Mouse (Mus musculus) left cerebral cortex, postnatal 10 days (tissue): ENCODE measurements around the gene Gabrd. TPM values are rescaled to one million over a fixed set of nuclear protein-coding genes. Genes with fewer than 3 reads are reported as not detected.
A peak's percentile ranks its signal among the peaks of the same experiment; 100 is the strongest.

ENCODE experiments used
- DNase-seq, 2 experiments: peaks; one replicate each; pipeline ENCODE4 v3.0.0; 2021 to 2022; ENCODE audit warnings: low spot score in 2 of 2, mixed read lengths in 1 of 2; ENCODE audit errors: extremely low spot score in 1 of 2
- intact Hi-C: fragments of 180-260 bp; cut with DNase I; formaldehyde crosslinking; loops from one replicate; pipeline ENCODE4 v1.15.1; 2025
- total RNA-seq, 2 experiments: library from RNA; stranded (reverse); gene quantifications; 2 replicates each; pipeline ENCODE4 v1.2.3; 2021

Gabrd gene
- total RNA-seq, 2 experiments from 2014 or later = 33.0 to 34.9 TPM

GRCm38 (mm10) chr4:155352581-155352980 is 45.3 kb downstream of the Gabrd start:
- no peak for DNase-seq
- intact Hi-C loops = no loop called here

DNA sequence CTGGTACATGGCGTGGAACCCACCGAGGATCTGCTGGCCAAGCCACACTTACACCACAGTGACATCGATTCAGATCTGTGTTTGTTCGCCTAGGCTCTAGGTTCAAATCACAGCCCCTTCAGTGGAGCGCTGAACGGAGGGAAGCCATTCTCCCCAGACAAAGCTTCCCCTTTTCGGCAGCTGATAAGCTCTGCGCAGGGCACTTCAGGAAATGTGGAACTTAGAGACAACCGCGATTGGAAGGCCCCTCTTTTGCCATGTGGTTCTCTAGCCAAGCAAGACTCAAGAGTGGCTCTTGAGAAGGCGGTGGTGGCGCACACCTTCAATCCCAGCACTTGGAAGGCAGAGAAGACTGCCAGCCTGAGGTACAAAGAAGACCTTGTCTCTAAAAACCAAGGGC is 51.6 kb downstream of the Gabrd start:
- DNase-seq = no peak
- intact Hi-C loops = no loop called here

DNA sequence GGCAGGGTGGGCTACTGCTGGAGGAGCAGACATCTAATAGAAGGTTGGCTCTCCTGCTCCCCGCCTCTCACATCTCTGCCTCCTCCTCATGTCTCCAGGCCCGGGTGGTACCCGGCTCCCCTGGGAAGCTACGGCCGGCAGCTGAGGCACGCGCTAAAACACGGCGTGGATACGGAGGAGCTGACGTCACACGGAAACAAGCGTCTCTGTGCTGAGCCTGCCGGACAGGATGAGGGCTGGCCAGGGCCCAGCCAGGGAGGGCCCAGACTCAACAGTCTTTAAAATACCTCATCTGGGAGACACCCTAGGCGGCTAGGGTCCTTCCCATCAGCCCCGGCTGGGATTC is 52.3 kb downstream of the Gabrd start:
- peak; percentile 79 to 86 for DNase-seq
- intact Hi-C loops = no loop called here

DNA sequence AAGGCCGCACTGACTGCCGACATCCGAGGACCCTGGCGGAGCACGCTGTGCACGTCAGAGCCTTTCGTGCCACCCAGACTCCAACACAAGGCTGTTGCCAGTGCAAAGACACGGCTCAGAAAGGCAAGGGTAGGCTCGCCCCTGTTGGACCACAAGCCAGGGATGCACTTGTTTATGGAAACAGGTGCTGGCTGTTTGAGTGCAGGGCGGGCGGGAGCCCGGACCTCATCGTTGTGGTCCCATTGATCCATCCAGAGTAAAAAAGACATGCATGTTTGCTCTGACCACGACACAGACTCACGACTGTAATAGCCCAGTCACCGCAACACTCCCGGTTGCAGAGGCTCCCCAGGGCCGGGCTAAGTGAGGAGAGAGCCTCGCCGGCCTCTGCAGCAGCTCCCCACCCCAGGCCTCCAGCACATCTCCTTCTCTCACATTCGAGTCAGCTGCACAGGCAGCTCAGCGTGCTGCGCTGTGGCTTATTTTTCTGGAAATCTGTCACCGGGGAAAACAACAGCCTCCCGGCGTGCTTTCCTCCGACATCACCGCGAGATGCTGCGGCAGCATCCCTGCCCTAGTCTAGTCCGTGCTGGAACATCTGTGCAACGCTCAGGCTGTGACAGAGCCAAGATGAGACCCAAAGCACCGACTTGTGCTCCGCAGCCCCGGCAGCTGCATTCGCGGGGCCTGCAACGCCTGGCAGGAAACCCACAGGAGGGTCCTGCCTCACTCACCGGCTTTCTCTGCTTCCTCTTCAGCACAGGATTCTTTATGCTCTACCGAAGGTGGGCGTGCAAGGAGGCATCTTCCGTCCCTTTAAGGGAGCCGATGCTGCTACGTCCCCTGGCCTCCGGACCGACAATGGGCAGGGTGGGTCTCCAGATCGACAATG is 53.0 kb downstream of the Gabrd start:
- intact Hi-C loops = no loop called here
- peak in 1 of 2 experiments; percentile 57 for DNase-seq

- intact Hi-C loops = no loop called here
- peak in 1 of 2 experiments; percentile 32 for DNase-seq
These were observed 53.7 kb downstream of the Gabrd start for GRCm38 (mm10) chr4:155344299-155344600.

DNA sequence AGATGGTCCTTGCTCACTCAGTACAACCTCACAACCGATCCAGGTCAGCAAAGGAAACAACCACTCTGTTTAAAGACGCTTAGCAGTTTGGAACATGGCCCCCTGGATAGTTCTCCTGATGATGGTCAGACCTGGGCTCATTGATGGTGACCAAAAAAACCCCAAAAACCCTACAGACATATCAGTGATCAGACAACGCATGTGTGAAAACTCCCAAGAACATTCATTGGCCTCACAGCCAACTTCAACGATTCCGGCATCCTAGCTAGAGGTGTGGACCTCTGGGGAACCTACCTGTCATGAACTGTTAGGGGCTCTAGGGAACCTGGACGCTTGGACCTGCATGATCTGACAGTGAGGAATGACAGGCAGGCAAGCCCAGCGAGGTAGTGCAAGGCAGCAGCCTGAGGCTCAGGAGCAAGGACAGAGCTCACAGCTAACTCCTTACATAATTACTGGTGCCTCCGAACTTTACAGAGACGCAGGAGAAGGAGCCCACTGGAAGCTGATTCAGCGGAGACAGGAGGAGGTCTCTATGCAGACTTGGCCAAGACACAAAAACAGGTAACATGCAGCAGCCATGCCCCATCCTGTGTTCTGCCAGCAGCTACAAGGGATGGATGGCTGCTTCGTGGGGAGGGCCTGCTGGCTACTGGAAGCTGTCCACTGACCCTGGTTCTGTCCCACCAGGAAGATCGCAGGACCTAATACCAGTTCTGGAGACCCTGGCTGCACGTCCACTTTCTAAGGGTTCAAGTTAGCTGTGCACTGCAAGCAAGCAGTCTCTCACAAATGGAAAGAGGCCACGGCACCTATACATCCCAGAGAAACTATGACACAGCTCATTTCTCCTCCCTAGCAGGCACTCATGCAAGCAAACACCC is 54.3 kb downstream of the Gabrd start:
- DNase-seq = no peak
- intact Hi-C loops = no loop called here

DNA sequence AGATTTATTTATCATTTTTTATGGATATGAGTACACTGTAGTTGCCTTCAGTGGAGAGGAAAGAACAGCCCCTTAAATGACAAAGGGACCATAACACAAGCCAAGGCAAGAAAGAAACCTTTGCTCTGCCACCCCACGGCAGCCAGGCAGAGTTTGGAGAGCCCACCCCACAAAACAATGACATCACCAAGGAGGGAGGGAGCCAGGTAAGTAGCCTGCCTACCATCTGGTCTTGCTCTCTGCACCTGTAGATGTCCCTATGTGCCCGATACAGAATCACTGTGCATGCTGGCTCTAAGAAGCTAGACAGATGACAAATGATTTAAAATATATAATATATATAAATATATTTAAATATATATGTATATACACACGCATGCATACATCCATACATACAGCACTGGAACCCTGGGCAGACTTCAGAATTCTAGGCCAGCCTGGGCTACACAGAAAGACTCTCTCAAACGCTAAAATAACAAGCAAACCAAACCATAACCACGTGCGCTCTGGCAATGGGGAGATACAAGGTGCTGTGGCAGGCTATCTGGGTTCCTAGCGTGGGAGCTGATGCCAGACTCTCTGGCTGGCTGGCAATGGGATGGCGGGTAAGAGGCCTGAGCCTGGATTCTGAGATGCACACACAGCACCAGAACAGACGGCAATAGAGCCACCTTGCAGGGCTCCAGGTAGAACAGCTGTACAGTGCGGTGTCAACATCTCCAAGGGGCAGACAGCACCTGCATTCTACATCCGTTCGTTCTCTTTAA is 61.4 kb downstream of the Gabrd start:
- DNase-seq = no peak
- intact Hi-C loops = no loop called here

Other genes with a start within 250 kb of the Gabrd start
- gene Ski, start 175.5 kb downstream of the Gabrd start, total RNA-seq = 100 to 1,000 TPM; 108 to 111 TPM
- gene Faap20, start 148.3 kb downstream of the Gabrd start, total RNA-seq = 10 to 100 TPM; 25.4 to 26.2 TPM
- gene Prkcz, start 36.8 kb downstream of the Gabrd start, total RNA-seq = 100 to 1,000 TPM; 174 to 187 TPM
- gene Cfap74, start 11.1 kb upstream of the Gabrd start, total RNA-seq = 10 to 100 TPM; 10.1 to 10.6 TPM
- gene Tmem52, start 71.0 kb upstream of the Gabrd start, total RNA-seq = 1 to 10 TPM in 1 of 2 experiments, not detected in 1; 2.4 TPM
- 1,000 to 10,000 TPM; 1,230 to 1,248 TPM for gene Gnb1, start 93.2 kb upstream of the Gabrd start, total RNA-seq
- gene Nadk, start 164.3 kb upstream of the Gabrd start, total RNA-seq = 10 to 100 TPM; 47.9 TPM
- gene Slc35e2, start 203.3 kb upstream of the Gabrd start, total RNA-seq = 10 to 100 TPM; 44.1 to 45.2 TPM
- 10 to 100 TPM; 42.0 to 51.4 TPM for gene Cdk11b, start 226.7 kb upstream of the Gabrd start, total RNA-seq
- gene Gm10563, start 247.3 kb upstream of the Gabrd start, total RNA-seq = not detected